Mouse (Mus musculus): ENCODE measurements at regions not wholly inside any gene's neighbourhood (a gene's known extent, or its start where the extent isn't known, plus 50 kb on each side); places are given as distances from the start of the nearest gene placed in this dataset.

DNA sequence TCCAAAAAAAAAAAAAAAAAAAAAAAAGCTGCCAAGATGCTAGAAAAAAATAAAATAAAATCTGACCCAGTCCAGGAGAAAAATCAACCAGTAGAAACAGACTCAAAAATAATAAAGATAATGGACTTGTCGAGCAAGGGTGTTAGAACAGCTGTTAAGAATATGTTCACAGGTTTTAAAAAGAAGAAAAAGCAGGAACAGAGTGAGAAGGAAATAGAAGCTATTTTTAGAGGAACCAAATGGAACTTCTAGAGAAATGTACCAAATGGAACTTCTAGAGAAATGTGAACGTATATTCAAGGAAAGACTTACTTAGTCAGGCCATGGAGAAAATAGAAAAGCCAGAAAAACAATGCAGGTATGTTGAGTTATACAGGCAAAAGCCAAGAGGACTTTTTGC, 662.4 kb upstream of the Jmjd1c start:
- Histone ChIP-seq H3K36me3 (ENCODE audit: control insufficient read depth, insufficient read depth, low read length) (no peaks in the 10 kb centered on the region), H3K9ac (ENCODE audit: low read length) (no peak overlapping the region), H3K27me3 (ENCODE audit: control insufficient read depth, insufficient read depth, low read length) (no peaks in the 10 kb centered on the region), H3K4me1 (ENCODE audit: control insufficient read depth in 2 of 2, insufficient read depth in 2 of 2, low read length in 2 of 2) (no peaks in the 10 kb centered on the region), H3K4me2 (ENCODE audit: low read length) (no peak overlapping the region), H3K4me3 (ENCODE audit: control insufficient read depth in 1 of 2, insufficient read depth in 1 of 2, low read depth in 1 of 2, low read length in 2 of 2) (no peak overlapping the region), H3K9me3 (ENCODE audit: control insufficient read depth, low read length) (no peaks in the 10 kb centered on the region), H3K27ac (replicated peaks in 1 of 2; ENCODE audit: control insufficient read depth in 1 of 2, insufficient read depth in 1 of 2, low read depth in 2 of 2, low read length in 2 of 2) (no peak overlapping the region)
- no peak for ATAC-seq (ENCODE audit: insufficient number of reproducible peaks, insufficient read depth, low FRiP score, low read depth)
- 53% methylated on average over 2 of the region's 2 CpGs for WGBS

DNA sequence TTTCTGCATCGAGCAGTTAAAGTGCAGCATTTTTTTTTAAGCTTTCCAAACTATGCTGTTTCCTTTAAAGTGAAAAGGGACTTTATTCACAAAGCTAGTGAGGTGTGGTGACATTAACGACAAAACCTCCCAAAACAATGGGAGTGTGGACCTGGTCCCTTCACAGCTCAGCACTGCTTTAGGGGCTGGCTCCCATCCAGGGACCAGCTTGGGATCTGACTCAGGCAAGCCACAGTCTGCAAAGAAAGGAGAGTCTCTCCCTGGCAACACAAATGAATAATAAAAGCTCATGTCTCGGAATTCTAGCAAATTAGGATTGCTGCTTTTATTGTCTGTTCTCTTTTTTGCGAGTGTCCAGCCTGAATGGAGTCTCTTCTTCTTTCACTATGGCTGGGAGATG, 625.2 kb upstream of the Jmjd1c start:
- H3K4me1 ChIP-seq (ENCODE audit: control insufficient read depth in 2 of 2, insufficient read depth in 2 of 2, low read length in 2 of 2) = no peaks in the 10 kb centered on the region
- ATAC-seq (ENCODE audit: insufficient number of reproducible peaks, insufficient read depth, low FRiP score, low read depth) = no peak
- 65% methylated on average over 4 of the region's 4 CpGs for WGBS
- H3K9ac ChIP-seq (ENCODE audit: low read length) = no peak overlapping the region
- no peaks in the 10 kb centered on the region for H3K9me3 ChIP-seq (ENCODE audit: control insufficient read depth, low read length)
- no peak overlapping the region for H3K27ac ChIP-seq (replicated peaks in 1 of 2; ENCODE audit: control insufficient read depth in 1 of 2, insufficient read depth in 1 of 2, low read depth in 2 of 2, low read length in 2 of 2)
- H3K4me3 ChIP-seq (ENCODE audit: control insufficient read depth in 1 of 2, insufficient read depth in 1 of 2, low read depth in 1 of 2, low read length in 2 of 2) = no peak overlapping the region
- no peaks in the 10 kb centered on the region for H3K36me3 ChIP-seq (ENCODE audit: control insufficient read depth, insufficient read depth, low read length)
- H3K4me2 ChIP-seq (ENCODE audit: low read length) = no peak overlapping the region
- no peaks in the 10 kb centered on the region for H3K27me3 ChIP-seq (ENCODE audit: control insufficient read depth, insufficient read depth, low read length)

DNA sequence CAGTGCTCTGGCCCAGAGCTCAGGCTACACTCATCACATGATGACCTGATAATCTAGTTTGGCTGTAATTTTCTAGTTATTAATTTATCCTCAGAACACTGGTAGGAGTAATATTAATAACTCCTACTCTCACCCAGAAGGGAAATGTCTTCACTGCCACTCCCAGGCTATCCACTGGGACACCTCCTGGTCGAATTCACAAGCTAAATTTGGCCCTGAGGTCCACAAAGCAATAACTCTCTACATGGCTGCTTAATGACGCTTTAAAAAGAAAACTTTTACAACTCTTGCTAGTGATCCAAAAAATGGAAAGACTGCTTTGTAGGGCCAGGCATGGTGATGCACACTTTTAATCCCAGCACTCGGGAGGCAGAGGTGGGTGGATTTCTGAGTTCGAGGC, 623.9 kb upstream of the Jmjd1c start:
- Histone ChIP-seq H3K27me3 (ENCODE audit: control insufficient read depth, insufficient read depth, low read length) (no peaks in the 10 kb centered on the region), H3K4me2 (ENCODE audit: low read length) (no peak overlapping the region), H3K36me3 (ENCODE audit: control insufficient read depth, insufficient read depth, low read length) (no peaks in the 10 kb centered on the region), H3K4me1 (ENCODE audit: control insufficient read depth in 2 of 2, insufficient read depth in 2 of 2, low read length in 2 of 2) (no peaks in the 10 kb centered on the region), H3K9ac (ENCODE audit: low read length) (no peak overlapping the region), H3K4me3 (ENCODE audit: control insufficient read depth in 1 of 2, insufficient read depth in 1 of 2, low read depth in 1 of 2, low read length in 2 of 2) (no peak overlapping the region), H3K9me3 (ENCODE audit: control insufficient read depth, low read length) (no peaks in the 10 kb centered on the region), H3K27ac (replicated peaks in 1 of 2; ENCODE audit: control insufficient read depth in 1 of 2, insufficient read depth in 1 of 2, low read depth in 2 of 2, low read length in 2 of 2) (no peak overlapping the region)
- 64% methylated on average over 4 of the region's 4 CpGs for WGBS
- ATAC-seq (ENCODE audit: insufficient number of reproducible peaks, insufficient read depth, low FRiP score, low read depth) = no peak

DNA sequence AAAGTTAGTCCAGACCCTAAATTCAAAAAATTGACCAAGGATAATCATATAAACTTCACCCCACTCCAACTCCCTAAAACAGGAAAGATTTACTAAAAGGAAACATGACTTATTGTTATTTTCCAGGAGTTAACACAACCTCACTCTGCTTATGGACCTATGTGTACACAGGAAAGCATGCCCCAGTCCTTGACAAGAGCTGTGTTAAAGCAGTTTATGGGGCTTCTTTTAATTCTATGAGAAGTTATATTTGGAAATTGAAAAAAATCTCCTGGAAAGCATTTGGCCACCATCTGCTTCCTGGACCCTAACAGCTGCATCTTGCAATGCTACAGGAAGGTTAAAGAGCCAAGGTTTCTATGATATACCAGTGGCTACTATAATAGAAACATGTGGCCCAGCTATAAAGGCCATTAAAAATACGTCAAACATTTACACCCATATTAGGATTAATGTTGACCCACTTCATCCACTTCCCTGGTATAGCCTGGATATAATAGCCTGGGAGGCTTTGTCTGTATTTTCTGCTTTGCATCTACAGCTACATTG, 620.7 kb upstream of the Jmjd1c start:
- 78% methylated on average over 1 of the region's 1 CpGs for WGBS
- Histone ChIP-seq H3K36me3 (ENCODE audit: control insufficient read depth, insufficient read depth, low read length) (no peaks in the 10 kb centered on the region), H3K4me1 (ENCODE audit: control insufficient read depth in 2 of 2, insufficient read depth in 2 of 2, low read length in 2 of 2) (no peaks in the 10 kb centered on the region), H3K27ac (replicated peaks in 1 of 2; ENCODE audit: control insufficient read depth in 1 of 2, insufficient read depth in 1 of 2, low read depth in 2 of 2, low read length in 2 of 2) (no peak overlapping the region), H3K9me3 (ENCODE audit: control insufficient read depth, low read length) (no peaks in the 10 kb centered on the region), H3K27me3 (ENCODE audit: control insufficient read depth, insufficient read depth, low read length) (no peaks in the 10 kb centered on the region), H3K4me2 (ENCODE audit: low read length) (no peak overlapping the region), H3K9ac (ENCODE audit: low read length) (no peak overlapping the region), H3K4me3 (ENCODE audit: control insufficient read depth in 1 of 2, insufficient read depth in 1 of 2, low read depth in 1 of 2, low read length in 2 of 2) (no peak overlapping the region)
- no peak for ATAC-seq (ENCODE audit: insufficient number of reproducible peaks, insufficient read depth, low FRiP score, low read depth)

DNA sequence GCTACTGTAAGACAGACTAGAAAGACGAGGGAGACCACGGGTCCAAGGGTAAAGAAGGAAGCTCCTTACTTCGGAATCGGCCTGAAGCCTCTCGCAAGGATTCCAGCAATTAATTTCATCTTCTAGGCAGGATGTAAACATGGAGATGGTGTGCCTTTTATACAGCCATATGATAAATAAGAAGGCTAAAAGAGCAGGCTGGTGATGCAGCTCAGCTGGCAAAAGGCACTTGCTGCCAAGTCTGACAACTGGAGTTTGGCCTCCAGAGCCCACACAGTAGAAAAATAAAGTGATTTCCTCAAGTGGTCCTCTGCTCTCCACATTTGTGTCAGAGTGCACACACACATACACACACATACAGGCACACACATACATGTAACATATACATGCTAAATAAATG, 605.1 kb upstream of the Jmjd1c start:
- no peak overlapping the region for H3K4me2 ChIP-seq (ENCODE audit: low read length)
- no peaks in the 10 kb centered on the region for H3K36me3 ChIP-seq (ENCODE audit: control insufficient read depth, insufficient read depth, low read length)
- 76% methylated on average over 5 of the region's 5 CpGs for WGBS
- no peaks in the 10 kb centered on the region for H3K4me1 ChIP-seq (ENCODE audit: control insufficient read depth in 2 of 2, insufficient read depth in 2 of 2, low read length in 2 of 2)
- H3K9me3 ChIP-seq (ENCODE audit: control insufficient read depth, low read length) = no peaks in the 10 kb centered on the region
- H3K27me3 ChIP-seq (ENCODE audit: control insufficient read depth, insufficient read depth, low read length) = no peaks in the 10 kb centered on the region
- H3K9ac ChIP-seq (ENCODE audit: low read length) = no peak overlapping the region
- ATAC-seq (ENCODE audit: insufficient number of reproducible peaks, insufficient read depth, low FRiP score, low read depth) = no peak
- no peak overlapping the region for H3K4me3 ChIP-seq (ENCODE audit: control insufficient read depth in 1 of 2, insufficient read depth in 1 of 2, low read depth in 1 of 2, low read length in 2 of 2)
- no peak overlapping the region for H3K27ac ChIP-seq (replicated peaks in 1 of 2; ENCODE audit: control insufficient read depth in 1 of 2, insufficient read depth in 1 of 2, low read depth in 2 of 2, low read length in 2 of 2)

DNA sequence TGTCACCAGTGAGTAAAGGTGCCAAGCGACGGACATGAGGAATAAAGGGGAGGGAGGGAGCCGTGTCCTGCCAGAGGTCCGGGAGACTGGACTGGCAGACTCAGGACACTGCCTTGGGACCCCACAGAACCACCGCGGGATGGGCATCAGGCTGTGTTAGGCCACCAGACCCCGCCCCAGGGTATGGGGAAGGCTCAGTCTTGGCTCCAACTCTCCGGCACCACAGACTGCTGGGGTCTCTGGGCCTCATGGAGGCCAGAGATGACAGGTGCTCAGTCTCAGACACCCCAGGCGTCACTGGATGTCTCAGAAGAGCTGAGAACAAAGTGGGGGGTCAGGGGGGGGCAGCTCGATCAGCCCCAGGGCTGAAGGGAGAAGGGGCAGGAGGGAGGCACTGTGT, 604.1 kb upstream of the Jmjd1c start:
- Histone ChIP-seq H3K27me3 (ENCODE audit: control insufficient read depth, insufficient read depth, low read length) (no peaks in the 10 kb centered on the region), H3K4me2 (ENCODE audit: low read length) (no peak overlapping the region), H3K9ac (ENCODE audit: low read length) (no peak overlapping the region), H3K27ac (replicated peaks in 1 of 2; ENCODE audit: control insufficient read depth in 1 of 2, insufficient read depth in 1 of 2, low read depth in 2 of 2, low read length in 2 of 2) (no peak overlapping the region), H3K36me3 (ENCODE audit: control insufficient read depth, insufficient read depth, low read length) (no peaks in the 10 kb centered on the region), H3K4me3 (ENCODE audit: control insufficient read depth in 1 of 2, insufficient read depth in 1 of 2, low read depth in 1 of 2, low read length in 2 of 2) (no peak overlapping the region), H3K4me1 (ENCODE audit: control insufficient read depth in 2 of 2, insufficient read depth in 2 of 2, low read length in 2 of 2) (no peaks in the 10 kb centered on the region), H3K9me3 (ENCODE audit: control insufficient read depth, low read length) (no peaks in the 10 kb centered on the region)
- ATAC-seq (ENCODE audit: insufficient number of reproducible peaks, insufficient read depth, low FRiP score, low read depth) = no peak
- WGBS = 37% methylated on average over 10 of the region's 10 CpGs

DNA sequence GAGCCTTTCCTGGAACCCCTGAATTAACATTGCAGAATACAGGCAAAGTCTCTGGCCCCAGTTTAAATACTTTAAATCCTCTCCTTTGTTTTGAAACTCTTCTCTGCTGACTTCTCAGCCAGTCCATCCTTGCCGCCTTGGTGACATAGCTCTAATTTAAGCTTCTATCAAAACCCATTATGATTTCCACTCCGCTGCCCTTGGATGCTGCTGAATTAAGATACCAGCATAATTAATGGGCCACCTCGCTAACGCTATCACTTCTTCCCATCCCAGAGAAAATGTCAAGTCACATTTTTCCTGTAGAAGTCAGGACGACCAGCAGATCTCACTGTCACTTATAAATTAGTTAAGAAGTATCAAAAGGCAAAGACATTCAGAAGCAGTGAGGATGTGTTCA, 556.1 kb upstream of the Jmjd1c start:
- no peaks in the 10 kb centered on the region for H3K27me3 ChIP-seq (ENCODE audit: control insufficient read depth, insufficient read depth, low read length)
- no peak overlapping the region for H3K9ac ChIP-seq (ENCODE audit: low read length)
- H3K27ac ChIP-seq (replicated peaks in 1 of 2; ENCODE audit: control insufficient read depth in 1 of 2, insufficient read depth in 1 of 2, low read depth in 2 of 2, low read length in 2 of 2) = no peak overlapping the region
- no peaks in the 10 kb centered on the region for H3K36me3 ChIP-seq (ENCODE audit: control insufficient read depth, insufficient read depth, low read length)
- no peak overlapping the region for H3K4me2 ChIP-seq (ENCODE audit: low read length)
- no peak overlapping the region for H3K4me3 ChIP-seq (ENCODE audit: control insufficient read depth in 1 of 2, insufficient read depth in 1 of 2, low read depth in 1 of 2, low read length in 2 of 2)
- WGBS = 77% methylated on average over 5 of the region's 5 CpGs
- no peaks in the 10 kb centered on the region for H3K9me3 ChIP-seq (ENCODE audit: control insufficient read depth, low read length)
- ATAC-seq (ENCODE audit: insufficient number of reproducible peaks, insufficient read depth, low FRiP score, low read depth) = no peak
- no peaks in the 10 kb centered on the region for H3K4me1 ChIP-seq (ENCODE audit: control insufficient read depth in 2 of 2, insufficient read depth in 2 of 2, low read length in 2 of 2)

DNA sequence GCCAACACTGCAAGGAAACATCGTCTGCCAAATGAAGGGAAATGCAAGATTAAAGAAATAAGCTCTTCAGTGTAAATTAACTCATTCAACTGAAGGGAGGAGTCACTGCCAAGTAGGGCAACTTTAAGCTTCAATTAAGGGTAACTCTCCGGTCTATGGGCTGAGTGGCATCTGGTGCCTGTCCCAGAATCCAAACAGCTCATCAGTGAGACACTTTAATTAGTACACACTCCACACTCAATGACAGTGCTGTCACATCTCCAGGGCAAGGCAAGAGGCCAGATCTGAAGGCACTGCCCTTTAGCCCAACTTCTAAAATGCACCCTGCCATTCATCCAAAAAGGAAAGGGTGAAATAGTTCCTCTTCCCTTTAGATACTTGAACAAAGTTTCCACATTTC, 549.3 kb upstream of the Jmjd1c start:
- Histone ChIP-seq H3K4me2 (ENCODE audit: low read length) (no peak overlapping the region), H3K9me3 (ENCODE audit: control insufficient read depth, low read length) (no peaks in the 10 kb centered on the region), H3K27me3 (ENCODE audit: control insufficient read depth, insufficient read depth, low read length) (no peaks in the 10 kb centered on the region), H3K4me1 (ENCODE audit: control insufficient read depth in 2 of 2, insufficient read depth in 2 of 2, low read length in 2 of 2) (no peaks in the 10 kb centered on the region), H3K9ac (ENCODE audit: low read length) (no peak overlapping the region), H3K27ac (replicated peaks in 1 of 2; ENCODE audit: control insufficient read depth in 1 of 2, insufficient read depth in 1 of 2, low read depth in 2 of 2, low read length in 2 of 2) (no peak overlapping the region), H3K36me3 (ENCODE audit: control insufficient read depth, insufficient read depth, low read length) (no peaks in the 10 kb centered on the region), H3K4me3 (ENCODE audit: control insufficient read depth in 1 of 2, insufficient read depth in 1 of 2, low read depth in 1 of 2, low read length in 2 of 2) (no peak overlapping the region)
- ATAC-seq (ENCODE audit: insufficient number of reproducible peaks, insufficient read depth, low FRiP score, low read depth) = no peak
- WGBS = 70% methylated on average over 2 of the region's 2 CpGs
